Mouse (Mus musculus): ENCODE measurements around the gene Mast1. TPM values are rescaled to one million over a fixed set of nuclear protein-coding genes. Genes with fewer than 3 reads are reported as not detected.

Mast1 gene
- total RNA-seq, 2 experiments from 2014 or later: 71.8 to 73.3 TPM

DNA sequence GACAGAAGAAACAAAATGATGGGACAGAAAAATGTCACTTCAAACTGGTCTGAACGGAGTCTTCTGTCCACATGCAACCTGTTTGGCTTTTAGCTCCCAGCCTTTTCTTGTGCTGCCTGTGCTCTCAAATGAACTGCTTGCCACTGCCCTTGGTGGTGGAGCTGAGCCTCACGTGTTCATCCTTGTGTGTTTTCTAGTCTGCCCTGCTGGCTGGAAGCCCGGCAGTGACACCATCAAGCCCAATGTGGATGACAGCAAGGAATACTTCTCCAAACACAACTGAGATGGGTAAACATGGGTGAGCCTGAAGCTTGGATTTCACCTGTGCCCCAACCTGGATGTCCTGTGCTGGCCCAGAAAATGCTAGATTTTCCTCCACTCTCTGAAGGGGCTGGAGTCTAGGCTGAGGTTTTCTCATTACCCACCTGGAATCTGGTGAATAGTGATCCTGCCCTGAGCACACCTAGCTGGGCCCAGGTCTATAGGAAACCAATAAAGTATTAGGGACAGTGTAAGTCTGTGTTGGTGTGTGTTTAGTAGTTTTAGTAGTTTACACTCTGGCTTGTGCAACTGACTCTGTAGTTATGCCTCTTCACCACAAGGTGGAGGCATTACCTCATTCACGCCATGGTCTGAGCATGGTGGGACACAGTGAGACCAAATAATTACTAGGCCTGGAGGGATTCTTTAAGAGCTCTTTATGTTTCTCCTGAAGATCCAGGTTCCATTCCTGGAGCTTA, 36.8 kb upstream of the Mast1 start:
- peak in 1 of 2 experiments; percentile 70 for DNase-seq (ENCODE audit: low spot score in 2 of 2)

DNA sequence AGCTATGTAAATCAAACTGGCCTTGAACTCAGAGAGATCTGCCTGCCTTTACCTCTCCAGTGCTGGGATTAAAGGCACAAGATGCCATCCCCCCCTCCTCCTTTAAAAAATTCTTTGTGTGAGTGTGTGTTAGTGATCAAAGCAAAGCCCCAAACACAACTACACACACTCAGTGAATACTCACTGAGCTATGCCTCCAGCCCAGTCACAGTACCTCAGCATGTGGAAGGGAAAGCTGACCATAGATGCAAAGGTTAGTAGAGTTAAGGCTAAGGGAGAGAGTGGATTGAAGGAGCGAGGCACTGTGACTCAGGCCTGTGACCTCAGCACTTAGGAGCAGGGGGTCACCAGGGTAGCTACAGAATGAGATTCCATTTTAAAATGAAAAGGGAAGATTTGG, 35.9 kb upstream of the Mast1 start:
- no peak for DNase-seq (ENCODE audit: low spot score in 2 of 2)

DNA sequence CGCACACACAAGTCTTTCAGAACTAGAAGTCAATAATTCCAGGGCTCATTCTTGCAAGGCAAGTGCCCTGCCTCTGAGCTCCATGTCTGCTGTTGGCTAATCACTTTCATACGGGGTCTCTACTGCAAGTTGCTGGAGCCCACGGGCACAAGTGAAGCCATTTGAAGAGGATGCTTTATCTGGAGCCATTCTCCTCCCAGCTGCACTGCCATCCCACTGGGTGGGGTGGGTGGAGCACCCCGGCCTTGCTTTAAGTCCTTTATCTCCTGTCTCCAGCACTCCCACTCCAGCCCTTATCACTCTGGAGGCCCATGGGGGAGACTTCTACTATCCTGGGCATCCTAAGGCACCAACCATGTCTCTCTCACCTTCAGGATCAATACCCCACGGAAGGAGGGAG, 33.8 kb upstream of the Mast1 start:
- no peak for DNase-seq (ENCODE audit: low spot score in 2 of 2)

DNA sequence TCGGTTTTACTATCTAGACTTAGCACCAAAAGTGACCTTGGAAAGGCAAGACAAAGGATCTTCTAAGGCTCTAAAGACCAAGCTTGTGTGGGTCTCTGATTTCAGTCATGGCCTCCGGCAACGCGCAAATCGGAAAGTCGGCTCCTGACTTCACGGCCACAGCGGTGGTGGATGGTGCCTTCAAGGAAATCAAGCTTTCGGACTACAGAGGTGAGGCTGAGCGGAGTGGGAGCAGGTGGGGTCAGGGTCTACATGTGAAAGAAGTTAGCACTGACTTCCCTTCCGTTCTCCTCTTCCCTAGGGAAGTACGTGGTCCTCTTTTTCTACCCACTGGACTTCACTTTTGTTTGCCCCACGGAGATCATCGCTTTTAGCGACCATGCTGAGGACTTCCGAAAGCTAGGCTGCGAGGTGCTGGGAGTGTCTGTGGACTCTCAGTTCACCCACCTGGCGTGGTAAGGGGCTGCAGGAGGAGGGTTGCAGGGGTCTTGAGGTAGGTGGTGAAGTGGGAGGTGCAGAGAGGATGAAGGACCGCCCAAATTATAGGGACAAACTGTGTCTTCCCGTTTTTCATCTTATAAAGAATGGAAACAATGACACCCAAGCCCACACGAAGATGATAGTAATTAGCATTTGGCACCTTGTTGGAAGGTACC, 33.1 kb upstream of the Mast1 start:
- DNase-seq (ENCODE audit: low spot score in 2 of 2): no peak

DNA sequence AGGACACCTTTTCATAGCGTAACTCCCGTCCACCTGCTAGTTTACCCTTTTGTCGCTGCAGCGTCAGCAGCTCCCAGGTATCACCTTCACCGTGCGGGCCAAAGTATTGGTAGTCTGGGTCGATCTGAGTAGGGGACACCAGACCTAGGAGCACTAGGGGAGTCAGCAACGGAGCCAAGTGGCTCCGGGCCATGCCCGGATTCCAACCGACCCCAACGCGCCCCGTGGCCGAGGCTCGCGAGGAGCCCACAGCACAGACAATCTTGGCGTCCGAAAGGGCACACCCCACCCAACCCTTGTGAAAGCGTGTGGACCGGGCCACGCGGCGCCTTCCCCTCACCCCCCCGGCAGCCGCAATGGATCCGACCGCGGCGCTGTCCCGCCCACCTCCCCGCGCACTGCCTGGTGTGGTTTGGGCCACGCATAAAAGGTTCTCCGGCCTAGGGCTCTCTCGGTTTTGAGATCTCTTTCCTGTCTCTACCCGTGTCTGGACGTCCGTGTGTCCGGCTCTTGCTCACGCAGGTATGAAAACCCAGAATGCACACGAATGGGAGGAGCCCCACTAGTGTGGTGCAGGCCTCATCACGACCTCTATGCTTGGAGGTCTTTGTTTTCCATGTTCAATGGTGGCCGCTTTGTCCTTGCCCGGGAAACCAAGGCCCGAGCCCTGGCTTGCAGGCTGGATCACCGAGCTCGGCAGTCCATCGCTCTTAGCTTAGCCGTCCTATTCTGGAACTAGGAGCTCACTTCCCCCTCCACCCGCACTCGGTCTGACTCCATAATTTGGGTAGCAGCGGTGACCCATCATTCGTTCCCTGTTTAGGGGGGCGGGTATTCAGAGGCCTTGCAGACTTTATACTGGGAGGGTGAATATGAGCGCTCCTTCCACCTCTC, 32.3 kb upstream of the Mast1 start, which contains the start of the genes Gm49661, Prdx2 and Rnaseh2a:
Gene Gm49661 (minus strand): TSS at position 193 of the 894 bp plus-strand sequence.
Gene Prdx2 (plus strand): TSS at position 347 of the 894 bp plus-strand sequence.
Gene Rnaseh2a (minus strand): TSS at position 527 of the 894 bp plus-strand sequence.
- peak; percentile 52 to 78 for DNase-seq (ENCODE audit: low spot score in 2 of 2)

DNA sequence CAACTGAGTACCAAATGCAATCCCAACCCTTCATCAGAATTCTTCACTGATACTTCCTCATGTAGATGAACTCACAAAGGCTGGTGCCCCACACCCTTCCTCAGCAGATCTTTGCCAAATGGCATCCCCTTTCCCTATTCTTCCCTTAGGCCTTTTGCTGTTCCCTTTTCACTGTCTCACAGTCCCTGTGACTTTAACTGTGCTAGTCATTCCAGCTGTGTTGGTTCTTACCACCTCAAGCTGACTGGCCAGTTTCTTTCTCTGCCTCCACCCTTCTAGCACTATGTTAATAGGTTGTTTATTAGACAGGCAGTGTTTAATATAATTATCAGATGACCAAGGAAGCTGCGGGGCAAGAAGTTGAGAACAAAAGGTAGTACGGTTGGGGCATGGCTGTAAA, 31.5 kb upstream of the Mast1 start:
- no peak for DNase-seq (ENCODE audit: low spot score in 2 of 2)

DNA sequence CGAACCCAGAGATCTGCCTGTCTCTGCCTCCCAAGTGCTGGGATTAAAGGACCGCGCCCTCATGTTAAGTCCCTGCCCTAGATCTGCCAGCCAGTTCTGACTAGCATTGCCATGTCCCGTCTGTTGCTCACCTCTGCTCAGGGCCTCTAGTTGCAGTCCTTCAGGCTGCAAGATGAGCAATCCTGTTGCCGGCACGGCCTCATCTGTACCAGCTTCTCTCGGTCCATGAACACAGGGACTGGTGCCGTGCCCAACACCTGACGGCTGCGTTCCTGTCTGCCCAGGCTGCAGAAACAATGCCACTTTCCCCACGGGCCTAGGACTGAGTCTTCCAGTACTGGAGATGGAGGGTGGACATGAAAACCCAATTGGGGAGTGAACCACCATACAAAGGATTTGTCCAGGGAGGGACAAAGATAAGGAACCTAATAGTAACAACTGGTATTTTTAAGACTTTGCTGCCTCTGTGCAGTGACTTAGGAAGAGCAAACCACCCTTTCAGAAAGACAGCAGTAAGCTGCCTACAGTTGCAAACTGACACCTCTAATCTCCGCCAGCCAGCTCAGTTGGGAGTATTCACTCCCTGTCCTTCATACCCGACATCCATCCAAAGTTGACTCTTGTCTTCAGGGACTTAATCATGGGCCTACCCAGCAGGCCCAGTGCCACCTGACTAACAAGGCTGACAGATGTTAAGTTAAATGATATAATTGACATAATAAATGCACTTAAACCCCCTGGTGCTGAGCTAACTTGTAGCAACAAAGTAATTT, 30.6 kb upstream of the Mast1 start:
- no peak for DNase-seq (ENCODE audit: low spot score in 2 of 2)

DNA sequence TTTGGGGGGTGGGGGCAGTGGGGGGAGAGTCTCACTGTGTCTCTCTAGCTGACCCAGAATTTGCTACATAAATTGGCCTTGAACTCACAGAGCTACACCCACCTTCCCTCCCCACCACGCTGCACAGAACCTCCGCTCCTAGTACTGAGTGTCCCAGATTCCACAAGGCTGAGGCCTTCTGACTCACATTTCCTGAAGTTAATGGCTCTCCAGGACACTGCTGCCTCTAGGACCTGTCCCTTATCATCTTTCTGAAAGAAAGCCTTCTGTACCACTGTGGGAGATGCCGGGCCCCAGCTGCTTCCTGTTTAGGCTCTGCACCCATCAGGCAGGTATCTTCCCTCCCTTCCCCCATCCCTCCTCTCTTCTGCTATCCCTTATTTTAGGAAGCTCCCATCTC, 29.4 kb upstream of the Mast1 start:
- no peak for DNase-seq (ENCODE audit: low spot score in 2 of 2)

DNA sequence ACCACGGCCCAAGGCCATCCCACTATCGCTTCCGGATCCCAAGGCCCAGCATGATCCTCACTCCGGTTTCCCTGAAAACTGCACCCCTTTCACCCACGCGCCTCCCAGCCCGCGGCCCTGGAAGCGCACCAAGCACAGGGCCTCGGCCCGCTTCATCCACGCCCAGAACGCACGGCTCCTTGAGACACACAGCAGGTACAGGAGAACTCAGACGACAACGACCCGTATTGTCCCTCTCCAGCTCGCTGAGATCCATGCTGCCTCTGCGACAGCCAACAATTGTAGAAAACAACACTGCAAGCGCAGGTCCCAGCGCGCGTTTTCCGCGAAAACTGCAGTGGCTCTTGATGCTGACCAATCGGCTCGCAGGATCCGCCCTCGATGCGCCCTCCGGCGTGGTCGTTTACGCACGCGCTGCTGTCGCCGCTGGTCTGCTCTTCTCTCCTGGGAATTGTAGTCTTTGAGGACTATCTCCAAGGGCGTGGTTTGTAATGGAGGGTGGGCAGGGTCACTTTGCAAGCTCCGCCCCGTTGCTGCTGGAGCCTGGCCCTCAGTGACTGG, 28.7 kb upstream of the Mast1 start:
- DNase-seq (ENCODE audit: low spot score in 2 of 2): peak; percentile 93 to 97

DNA sequence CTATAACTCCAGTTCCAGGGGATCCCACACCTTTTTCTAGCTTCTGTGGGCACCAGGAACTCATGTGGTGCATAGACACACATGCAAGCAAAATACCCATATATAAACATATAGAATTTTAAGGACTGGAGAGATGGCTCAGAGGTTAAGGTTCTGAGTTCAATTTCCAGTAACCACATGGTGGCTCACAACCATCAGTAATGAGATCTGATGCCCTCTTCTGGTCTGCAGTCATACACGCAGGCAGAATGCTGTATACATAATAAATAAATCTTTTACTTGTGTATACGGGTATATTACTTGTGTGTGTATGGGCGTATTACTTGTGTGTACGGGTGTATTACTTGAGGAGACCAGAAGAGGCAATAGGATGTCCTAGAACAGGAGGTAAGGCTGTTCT, 26.8 kb upstream of the Mast1 start:
- DNase-seq (ENCODE audit: low spot score in 2 of 2): no peak

DNA sequence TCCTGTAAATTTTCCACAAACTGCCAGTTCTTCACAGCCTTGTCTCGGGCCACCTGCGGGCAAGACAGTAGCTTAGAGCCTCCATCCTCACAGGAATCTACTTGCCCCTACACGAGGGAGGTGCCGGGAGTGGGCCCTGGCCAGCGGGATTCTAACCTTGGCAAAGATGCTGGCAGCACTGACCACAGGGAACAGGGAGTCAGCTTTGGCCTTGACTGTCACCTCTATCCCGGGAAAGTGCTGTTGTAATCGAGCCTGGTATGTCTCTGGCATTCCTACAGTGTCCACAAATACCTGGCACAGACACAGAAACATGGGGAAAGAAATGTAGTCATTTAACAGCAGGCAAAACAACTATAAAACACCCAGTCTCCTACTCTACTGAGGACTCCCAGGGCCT, 22.7 kb upstream of the Mast1 start:
- no peak for DNase-seq (ENCODE audit: low spot score in 2 of 2)

DNA sequence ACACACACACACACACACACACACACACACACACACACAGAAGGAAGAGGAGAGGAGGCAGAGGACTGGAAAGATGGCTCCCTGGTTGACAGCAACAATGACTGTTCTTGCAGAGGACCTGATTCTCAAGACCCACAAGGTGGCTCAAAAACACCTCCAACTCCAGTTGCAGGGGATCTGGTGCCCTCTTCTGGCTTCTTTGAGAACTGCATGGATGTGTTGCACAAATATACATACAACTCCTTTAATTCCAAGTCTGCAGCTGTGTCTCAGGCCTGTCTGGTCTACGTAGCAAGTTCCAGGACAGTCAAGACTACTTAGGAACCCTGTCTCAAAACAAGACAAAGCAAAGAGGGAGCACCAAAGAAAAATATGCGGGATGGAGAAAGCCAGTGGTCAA, 19.6 kb upstream of the Mast1 start:
- DNase-seq (ENCODE audit: low spot score in 2 of 2): peak in 1 of 2 experiments; percentile 81

DNA sequence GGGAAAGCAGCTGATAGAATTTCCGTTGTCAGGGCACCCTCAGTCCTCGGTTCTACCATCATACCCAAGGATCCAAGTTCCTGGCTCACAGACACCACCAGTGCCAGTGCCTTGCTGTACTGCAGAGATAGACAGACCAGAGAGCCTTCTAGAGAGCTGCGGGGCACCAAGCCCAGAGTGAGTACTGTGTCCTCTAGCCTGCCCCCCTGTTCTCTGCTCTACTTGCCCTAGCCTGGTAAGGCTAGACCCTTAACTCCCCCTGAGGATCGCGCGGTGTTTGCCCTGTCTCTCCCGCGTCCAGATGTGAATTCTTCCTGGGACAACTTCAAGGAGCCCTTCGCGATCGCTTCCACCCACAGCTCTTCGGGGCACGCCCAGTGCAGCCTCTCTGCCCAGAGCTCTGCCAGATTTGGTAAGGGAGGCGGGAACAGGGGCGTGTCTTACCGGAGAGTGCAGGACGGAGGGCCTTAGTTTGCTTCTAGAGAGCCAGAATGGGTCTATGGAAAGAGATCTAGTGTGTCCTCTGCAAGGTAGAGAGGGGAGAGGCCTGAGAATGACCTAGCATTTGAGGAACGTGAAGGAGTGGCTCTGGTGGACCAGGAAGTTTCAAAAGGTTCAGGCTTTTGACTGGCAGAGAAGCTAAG, 15.6 kb upstream of the Mast1 start:
- DNase-seq (ENCODE audit: low spot score in 2 of 2): no peak

DNA sequence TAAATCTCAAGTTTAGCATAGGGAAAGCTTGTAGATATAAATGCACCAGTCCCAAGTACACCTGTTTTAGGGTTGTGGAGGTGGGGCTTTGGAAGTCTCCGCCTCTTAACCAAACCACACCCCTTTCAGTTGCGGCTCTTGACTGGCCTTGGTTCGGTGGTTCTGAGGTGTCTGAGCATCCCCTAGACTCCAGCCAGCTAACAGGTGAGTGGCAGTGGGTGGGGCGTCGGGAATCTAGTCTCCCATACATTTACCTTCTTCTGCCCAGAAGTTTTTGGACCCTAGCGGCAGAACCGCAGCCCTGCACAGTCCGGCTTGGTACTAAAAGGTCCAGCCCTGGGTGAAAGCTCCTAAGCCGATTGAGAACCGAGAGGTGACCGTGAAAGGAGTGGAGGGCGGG, 12.6 kb upstream of the Mast1 start:
- DNase-seq (ENCODE audit: low spot score in 2 of 2): no peak

DNA sequence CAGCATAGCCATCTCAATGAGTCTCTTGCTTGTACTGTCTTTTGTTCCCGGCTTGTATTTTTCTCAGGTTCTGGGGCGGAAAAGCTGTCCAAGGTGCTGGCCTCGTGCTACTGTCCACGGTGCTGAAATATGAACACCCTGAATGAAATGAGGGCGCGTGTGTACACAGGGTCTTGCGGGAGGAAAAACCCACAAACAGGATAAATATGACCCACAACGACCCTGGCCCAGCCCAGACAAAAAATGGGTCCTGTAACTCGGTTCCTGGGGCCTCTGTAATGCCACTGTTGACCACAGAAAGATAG, 10.0 kb upstream of the Mast1 start:
- no peak for DNase-seq (ENCODE audit: low spot score in 2 of 2)

DNA sequence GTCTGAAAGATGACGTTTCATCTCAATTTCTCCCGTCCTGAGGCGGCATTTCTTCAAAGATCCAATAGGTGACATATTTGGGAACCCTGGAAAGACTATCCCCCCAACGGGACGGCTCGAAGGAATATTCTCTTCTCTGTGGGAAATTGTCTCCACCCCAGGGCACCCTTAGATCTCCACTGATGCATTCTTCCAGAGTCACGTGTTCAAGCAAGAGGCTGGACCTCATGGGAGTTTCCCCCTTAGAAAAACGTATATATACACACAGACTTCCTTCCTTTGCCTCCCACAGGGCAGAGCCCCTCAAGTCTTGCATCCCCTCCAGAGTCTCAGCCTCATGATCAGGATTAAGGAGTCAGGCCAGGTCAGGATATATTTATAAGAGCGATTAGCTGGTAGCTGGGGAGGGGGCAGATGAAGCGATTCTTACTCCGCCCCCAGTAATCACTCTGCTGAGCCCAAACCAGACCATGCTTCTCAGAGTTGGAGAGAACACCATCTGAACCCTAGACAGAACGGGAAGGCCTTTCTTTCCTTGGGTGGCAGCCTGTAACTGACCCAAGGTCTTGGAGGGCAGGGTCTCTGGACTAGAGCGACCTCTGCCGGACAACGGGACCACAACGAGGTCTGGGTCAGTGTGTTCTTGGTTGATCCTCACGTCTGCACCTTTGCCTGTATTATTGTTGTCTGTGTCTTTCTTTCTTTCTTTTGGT, 9.5 kb upstream of the Mast1 start, which contains the start of gene Rtbdn:
Gene Rtbdn (plus strand): TSS at position 464 of the 713 bp plus-strand sequence.
- DNase-seq (ENCODE audit: low spot score in 2 of 2): no peak

DNA sequence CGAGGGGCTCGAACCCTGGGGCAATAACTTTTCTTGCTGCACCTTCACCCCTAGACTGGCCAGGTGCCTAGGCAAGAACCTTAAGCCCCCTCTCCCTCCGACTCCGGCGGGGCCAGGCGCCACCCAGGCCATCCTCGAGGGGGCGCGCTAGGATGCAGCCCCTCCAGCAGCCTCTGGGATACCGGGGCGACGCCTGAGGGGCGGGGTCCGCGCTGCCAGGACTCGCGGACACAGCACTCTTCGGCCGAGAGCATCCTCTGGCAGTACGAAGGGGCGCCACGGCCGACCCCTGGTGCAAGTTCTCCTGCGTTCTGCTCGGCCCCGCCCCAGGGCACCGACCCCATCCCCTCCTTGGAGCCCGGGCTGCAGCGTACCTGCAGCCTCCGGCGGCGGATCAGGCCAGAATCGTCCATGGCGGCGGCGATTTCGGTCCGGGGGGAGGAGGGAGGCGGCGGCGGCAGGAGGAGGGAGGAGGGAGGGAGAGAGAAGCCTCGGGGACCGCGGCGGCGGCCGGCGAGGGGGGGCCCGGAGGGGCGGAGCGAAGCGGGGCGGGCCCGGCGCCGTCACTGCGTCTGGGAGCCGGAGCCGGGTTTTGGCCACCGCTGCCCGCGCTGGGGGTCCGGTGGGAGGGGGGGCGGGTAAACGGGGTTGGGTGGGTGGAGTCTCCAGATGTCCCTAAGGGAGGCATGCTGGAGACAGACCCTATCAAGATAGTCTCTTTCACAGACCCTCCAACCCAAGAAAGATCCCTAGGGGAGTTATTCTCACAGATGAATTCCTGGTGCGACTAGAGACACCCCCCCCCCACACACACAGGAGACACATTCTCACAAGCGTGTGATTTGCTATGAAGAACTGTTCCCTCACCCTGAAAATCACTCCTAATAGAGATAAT, 8.7 kb upstream of the Mast1 start:
- no peak for DNase-seq (ENCODE audit: low spot score in 2 of 2)

DNA sequence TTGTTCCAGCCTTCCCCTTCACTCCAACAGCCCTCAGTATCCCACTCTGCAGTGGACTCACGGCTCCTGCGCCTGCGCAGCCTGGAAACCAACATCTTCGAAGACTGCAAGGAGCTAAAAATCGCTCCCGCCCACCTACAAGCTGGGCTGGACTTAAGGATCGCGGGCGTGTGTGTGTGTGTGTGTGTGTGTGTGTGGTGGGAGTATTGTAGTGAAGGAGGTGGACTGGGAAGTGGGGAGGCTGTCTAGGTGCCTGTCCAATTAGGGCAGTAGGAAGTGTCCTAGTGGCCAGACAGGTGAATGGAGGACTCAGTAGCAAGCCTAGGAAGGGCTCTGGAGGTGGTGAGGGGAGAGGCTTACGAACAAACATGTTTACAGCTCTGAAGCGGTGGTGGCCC, 8.1 kb upstream of the Mast1 start:
- peak; percentile 61 to 62 for DNase-seq (ENCODE audit: low spot score in 2 of 2)
